Mouse (Mus musculus) layer of hippocampus, adult 2 months (tissue): ENCODE measurements around the gene Ccz1. TPM values are rescaled to one million over a fixed set of nuclear protein-coding genes. Genes with fewer than 3 reads are reported as not detected.

Experiments
- DNase-seq, 2 experiments: peaks; one replicate each; pipeline ENCODE4 v3.0.0; 2022; ENCODE audit warnings: low spot score in 2 of 2
- H3K27ac ChIP-seq: fragments of 200-600 bp; 2 replicates; pipeline ENCODE4 v1.8.1; 2022
- H3K4me3 ChIP-seq: fragments of 200-600 bp; 2 replicates; pipeline ENCODE4 v1.8.1; 2022; ENCODE audit warnings: mild to moderate bottlenecking
- CTCF ChIP-seq: fragments of 200-600 bp; conservative IDR thresholded peaks from 2 replicates; pipeline ENCODE4 v1.8.1; 2022; ENCODE audit warnings: antibody characterized with exemption, mild to moderate bottlenecking, moderate library complexity
- total RNA-seq, 2 experiments: library from RNA; stranded (reverse); gene quantifications; 2 replicates each; pipeline ENCODE4 v1.2.3; 2021

Ccz1 gene
- total RNA-seq, 2 experiments from 2014 or later = 37.1 to 41.2 TPM

DNA sequence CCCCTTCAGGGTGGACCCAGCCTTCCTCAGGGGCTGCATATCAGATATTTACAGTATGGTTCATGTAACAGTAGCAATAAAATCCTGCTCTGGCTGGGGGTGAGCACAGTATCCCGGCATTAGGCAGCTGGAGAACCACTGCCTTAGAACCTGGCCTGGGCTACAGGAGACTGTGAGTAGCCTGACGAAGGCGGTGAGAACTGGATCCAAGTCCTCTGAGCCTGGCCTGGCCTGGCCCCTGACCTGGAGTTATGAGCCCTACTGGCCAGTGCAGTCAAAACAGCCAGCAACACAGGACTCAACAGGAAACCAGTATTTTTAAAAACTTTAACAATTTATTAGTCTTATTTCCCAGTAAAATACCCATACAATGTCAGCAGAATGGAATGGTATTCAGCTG lies 27.1 kb downstream of the Ccz1 start:
- DNase-seq = no peak
- TF ChIP-seq CTCF = no peak
- Histone ChIP-seq H3K27ac (no peak overlapping the region), H3K4me3 (no peak overlapping the region)

DNA sequence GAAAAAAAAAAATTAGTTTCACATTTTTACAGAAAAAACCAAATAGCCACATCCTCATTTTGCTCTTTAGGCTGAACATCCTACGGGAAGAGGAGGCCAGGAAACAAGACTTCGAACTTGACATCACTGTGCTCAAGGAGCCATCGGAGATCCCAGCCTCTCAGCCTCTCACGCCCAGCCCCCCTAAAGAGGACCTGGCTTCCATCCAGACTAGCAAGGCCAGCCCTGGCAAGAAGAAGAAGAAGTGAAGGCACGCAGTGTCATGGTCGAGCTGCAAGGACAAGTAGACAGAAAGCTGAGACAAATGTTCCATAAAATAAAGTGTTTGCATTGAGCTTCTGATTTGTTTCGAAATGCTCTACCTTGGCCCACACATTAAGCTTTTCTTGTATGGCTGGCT lies 29.3 kb downstream of the Ccz1 start:
- Histone ChIP-seq H3K27ac (no peak overlapping the region), H3K4me3 (no peak overlapping the region)
- no peak for TF ChIP-seq CTCF
- no peak for DNase-seq

DNA sequence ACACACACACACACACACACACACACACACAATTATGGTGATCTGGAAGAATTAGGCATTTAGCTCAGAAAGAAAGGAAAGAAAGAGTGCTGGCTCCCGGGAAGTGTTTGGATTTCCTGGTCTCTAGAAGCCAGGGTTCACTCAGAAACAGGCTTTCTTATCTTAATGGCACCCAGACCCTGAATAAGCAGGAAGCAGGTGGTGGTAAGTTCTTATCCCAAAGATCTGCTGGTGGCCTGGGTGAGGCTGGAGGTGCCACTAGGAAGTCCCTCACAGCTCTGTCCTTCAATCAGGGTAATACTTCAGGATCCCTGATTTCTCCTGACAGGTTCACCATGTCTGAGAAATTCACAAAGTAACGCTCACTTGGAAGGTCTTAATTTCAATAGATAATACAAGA lies 32.3 kb downstream of the Ccz1 start:
- Histone ChIP-seq H3K27ac (no peak overlapping the region), H3K4me3 (no peak overlapping the region)
- no peak for DNase-seq
- TF ChIP-seq CTCF = no peak

DNA sequence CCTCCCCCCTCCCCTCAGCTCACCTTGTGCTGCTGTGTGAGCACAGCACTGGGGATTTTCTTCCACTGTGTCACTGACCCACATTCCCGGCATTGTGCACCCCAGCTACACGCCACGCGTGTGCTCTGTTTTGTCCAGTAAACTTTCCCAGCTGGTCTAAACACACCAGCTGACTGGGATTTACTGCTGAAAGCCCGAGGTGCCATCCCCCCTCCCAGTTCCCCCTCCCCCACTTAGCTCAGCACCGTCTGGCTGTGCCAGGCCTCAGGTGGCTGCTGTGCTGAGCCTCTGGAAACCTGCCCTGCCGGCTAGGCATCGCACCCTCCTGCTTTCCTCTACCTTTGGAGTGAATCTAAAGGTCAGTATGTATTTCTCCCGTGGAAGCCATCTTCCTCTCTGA lies 33.8 kb downstream of the Ccz1 start:
- no peak overlapping the region for H3K27ac ChIP-seq
- no peak overlapping the region for H3K4me3 ChIP-seq
- no peak for DNase-seq
- no peak for TF ChIP-seq CTCF

DNA sequence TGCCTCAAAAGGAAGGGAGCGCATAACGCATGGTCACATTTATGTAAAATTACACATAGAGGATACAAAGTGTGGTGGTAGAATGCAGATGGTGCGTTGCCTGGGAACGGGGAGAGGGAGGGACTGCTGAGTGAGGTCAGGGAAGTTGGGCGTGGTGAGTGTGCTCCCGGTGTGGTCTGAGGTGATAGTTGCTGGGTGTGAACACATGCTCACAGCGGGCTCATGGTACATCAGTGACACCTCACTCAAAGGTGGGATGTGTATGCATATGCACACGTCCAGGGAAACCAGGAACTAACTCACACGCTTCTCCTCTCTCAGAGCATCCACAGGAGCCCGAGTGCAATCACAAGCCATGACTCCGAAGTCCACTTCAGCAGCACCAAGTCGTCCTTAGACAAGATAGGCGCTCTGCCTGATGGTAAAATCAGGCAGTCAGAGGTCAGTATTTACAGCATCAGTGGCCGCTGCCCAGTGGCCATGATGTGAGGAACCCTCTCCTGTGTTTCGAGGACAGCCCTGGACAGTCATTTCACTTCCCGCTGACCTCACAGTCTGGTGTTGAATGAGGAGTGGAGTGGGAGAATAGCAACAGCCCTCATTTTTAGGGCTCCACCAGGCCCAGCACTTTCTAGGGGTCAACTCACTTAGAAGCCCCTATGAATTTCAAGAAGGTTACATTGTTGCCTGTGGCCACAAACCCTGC lies 37.8 kb downstream of the Ccz1 start:
- no peak for DNase-seq
- no peak overlapping the region for H3K27ac ChIP-seq
- no peak overlapping the region for H3K4me3 ChIP-seq
- TF ChIP-seq CTCF = no peak

DNA sequence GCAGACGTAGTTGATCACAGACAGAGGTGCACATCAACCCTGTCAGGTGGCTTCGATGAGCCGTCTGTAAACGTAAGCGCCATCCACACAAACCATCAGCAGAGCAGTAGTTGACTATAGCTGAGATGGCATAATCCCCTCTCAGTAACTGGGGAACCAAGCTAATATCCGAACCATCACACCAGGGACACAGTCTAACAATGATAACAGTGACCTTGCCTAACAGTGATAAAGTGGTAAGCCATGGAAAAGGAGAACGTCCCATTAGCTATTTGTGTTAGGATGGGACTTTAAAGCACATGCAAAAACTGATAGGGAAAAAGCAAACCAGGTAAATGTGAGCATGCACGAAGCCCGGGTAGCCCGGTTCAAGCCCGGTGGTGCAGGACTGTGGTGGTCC lies 38.4 kb downstream of the Ccz1 start:
- no peak for DNase-seq
- Histone ChIP-seq H3K4me3 (no peak overlapping the region), H3K27ac (no peak overlapping the region)
- TF ChIP-seq CTCF = no peak

DNA sequence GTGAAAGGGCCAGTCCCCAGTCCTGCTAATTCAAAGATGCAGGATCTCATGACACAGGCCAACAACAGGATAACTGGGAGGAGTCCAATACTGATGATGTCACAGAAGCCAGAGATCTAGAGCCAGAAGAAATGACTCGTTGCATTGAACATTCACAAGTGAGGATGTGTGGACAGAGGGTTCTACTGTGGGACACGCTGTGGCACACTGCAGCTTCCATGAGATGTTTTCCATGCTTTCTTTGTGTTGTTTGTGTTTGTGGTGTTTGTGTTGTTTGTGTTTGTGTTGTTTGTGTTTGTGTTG lies 39.1 kb downstream of the Ccz1 start:
- DNase-seq = no peak
- TF ChIP-seq CTCF = no peak

DNA sequence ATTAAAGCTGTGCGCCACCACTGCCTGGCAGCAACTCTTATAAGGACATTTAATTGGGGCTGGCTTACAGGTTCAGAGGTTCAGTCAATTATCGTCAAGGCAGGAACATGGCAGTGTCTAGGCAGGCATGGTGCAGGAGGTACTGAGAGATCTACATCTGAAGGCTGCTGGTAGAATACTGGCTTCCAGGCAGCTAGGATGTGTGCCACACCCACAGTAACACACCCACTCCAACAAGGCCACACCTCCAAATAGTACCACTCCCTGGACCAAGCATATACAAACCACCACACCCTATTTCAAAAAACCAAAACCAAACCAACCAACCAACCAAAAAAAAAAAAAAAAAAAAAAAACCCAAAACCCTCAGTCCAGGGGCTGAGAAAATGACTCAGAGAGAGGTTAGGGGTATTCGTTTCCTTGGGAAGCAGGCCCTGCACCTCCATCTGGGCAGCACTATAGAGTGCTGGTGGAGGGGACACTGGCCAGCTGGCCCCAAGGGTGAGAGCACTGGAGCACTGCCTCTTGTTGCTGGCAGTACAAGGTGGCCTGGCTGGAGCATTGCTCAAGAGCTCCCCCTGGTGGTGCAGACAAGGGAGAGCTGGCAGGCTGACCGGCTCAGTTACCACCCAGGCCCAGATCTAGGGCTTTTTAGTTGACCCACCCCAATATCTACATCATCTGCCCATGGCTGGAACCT lies 39.6 kb downstream of the Ccz1 start:
- Histone ChIP-seq H3K4me3 (no peak overlapping the region), H3K27ac (no peak overlapping the region)
- DNase-seq = peak; percentile 34 to 64
- TF ChIP-seq CTCF = peak; percentile 95

More for the DNA sequence above, 39.1 kb downstream of the Ccz1 start:
- Histone ChIP-seq H3K27ac (no peak overlapping the region), H3K4me3 (no peak overlapping the region)

DNA sequence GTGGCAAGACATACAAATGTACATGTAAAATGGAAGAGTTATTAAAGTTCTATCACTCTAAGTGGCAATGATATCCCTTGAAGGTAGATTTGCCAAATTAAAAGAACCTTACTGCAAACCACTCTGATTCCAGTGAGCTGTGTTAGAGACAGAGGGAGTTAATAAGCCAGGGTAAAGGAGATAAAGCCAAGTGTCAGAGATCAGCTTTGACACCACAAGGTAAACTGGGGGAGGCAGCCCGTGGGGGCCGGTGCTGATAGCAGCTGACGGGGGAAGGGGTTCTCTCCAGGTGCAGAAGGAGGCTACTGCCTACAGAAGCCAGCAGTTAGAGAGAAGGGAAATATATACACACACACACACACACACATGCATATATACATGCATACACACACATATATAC lies 42.0 kb downstream of the Ccz1 start:
- Histone ChIP-seq H3K4me3 (no peak overlapping the region), H3K27ac (no peak overlapping the region)
- no peak for TF ChIP-seq CTCF
- DNase-seq = no peak

DNA sequence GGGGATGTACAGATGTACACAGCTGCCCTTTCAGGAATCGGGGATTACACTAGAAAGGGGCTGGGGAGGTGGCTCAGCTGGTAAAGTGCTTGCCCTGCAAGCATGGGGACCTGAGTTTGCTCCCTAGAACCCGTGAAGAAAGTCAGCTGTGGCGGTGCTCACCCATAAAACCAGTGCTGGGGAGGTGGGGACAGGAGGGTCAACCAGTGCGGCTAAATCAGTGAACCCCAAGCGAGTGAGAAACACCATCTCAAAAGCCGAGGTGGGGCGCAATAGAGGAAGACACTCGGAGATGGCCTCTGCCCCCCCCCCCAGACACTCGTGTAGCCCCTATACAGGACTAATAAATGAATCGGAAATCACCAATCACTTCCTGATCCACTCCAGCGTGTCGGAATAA lies 48.0 kb downstream of the Ccz1 start:
- no peak overlapping the region for H3K27ac ChIP-seq
- no peak for TF ChIP-seq CTCF
- no peak for DNase-seq
- H3K4me3 ChIP-seq = no peak overlapping the region

DNA sequence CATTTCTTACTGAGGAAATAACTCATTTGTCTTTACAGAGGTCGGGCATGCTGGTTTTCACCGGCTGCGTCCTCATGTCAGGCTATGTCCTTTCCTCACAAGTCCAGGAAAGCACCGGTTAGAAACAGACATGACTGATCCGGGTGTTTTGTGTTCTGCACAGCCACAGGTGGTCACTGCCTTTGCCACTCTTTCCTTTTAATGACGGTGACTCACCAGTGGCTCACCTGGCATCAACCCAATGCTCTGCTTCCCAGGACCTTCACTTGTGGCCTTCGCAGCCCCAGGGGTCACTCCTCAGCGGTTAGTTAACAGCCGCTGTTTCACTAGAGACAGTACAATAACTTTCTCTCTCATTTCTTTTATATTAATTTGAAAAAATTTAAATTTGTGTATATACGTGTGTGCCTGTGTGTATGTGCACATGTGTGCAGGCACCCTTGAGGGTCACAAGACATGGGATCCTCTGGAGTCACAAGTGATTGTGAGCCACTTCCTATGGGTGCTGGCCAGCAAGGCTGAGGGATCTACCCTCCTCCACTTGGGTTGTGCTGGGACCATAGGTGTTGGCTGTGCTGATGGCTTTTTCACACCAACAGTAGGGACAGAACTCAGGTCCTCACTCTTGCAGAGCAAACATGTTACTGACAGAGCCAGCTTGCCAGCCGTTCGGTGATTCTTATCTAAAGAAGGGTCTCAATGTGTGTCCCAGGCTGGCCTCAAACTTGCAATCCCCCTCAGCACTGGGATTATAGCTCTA lies 48.9 kb downstream of the Ccz1 start:
- TF ChIP-seq CTCF = no peak
- no peak overlapping the region for H3K4me3 ChIP-seq
- H3K27ac ChIP-seq = no peak overlapping the region
- DNase-seq = no peak

DNA sequence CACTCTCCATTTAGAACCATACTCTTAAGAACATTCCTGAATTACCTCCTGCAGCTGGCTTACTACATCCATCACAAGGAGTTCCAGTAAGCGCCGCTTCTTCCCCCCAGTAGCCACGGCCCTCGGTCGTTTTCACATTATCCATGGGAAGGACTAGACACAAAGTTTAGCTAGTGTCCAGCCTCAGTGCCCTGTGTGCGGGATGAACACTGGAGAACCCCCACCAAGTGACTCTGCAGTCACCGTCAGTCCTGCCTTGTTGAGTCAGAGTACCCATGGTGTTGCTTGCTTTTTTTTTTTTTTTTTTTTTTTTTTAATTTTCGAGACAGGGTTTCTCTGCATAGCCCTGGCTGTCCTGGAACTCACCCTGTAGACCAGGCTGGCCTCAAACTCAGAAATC lies 53.5 kb downstream of the Ccz1 start:
- Histone ChIP-seq H3K27ac (no peak overlapping the region), H3K4me3 (no peak overlapping the region)
- DNase-seq = no peak
- TF ChIP-seq CTCF = no peak

DNA sequence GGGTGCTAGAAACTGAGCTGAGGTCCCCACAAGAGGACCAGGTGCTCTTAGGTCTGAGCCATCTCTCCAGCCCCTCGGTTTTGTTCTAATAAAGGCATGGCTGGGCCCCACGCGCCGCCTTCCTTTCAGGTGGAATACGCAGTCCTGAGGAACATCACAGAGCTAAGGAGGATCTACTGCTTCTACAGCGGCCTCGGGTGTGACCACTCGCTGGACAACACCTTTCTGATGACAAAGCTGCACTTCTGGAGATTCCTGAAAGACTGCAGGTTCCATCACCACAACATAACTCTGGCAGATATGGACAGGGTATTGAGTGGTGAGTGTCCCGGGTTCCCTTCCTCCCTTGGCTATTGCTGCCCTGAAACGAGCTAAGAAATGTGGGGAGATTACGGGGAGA lies 55.1 kb downstream of the Ccz1 start:
- Histone ChIP-seq H3K4me3 (no peak overlapping the region), H3K27ac (no peak overlapping the region)
- TF ChIP-seq CTCF = no peak
- DNase-seq = no peak

DNA sequence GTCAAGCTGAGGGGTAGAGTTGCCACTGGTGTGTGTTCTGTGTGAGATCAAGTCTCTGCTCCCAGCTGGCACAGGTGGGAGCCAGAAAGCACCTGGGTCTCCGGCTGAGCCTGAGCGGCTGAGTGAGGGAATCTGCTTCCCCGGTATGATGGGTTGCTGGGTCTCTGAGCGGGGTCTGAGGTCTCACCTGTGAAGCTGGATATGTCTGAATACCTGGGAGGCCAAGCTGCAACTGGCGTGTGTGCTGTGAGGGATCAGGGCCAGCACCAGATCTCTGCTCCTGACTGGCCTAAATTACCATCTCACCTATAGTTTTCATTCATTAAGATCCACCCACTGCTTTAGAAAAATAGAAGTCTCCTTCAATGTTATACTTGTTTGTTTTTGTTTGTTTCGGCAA lies 57.6 kb downstream of the Ccz1 start:
- no peak overlapping the region for H3K4me3 ChIP-seq
- no peak overlapping the region for H3K27ac ChIP-seq
- TF ChIP-seq CTCF = no peak
- no peak for DNase-seq
